Mouse (Mus musculus) left cerebral cortex, postnatal 25 days (tissue): ENCODE measurements around the gene Aig1. TPM values are rescaled to one million over a fixed set of nuclear protein-coding genes. Genes with fewer than 3 reads are reported as not detected.

Source experiments
- DNase-seq, 2 experiments: peaks; one replicate each; pipeline ENCODE4 v3.0.0; 2022; ENCODE audit warnings: low spot score in 2 of 2, mixed read lengths in 1 of 2
- intact Hi-C: fragments of 180-260 bp; cut with DNase I; formaldehyde crosslinking; loops from one replicate; pipeline ENCODE4 v1.15.1; 2025
- total RNA-seq, 2 experiments: library from RNA; stranded (reverse); gene quantifications; 2 replicates each; pipeline ENCODE4 v1.2.3; 2021

Gene Aig1
- total RNA-seq, 2 experiments from 2014 or later = 55.5 to 62.7 TPM

DNA sequence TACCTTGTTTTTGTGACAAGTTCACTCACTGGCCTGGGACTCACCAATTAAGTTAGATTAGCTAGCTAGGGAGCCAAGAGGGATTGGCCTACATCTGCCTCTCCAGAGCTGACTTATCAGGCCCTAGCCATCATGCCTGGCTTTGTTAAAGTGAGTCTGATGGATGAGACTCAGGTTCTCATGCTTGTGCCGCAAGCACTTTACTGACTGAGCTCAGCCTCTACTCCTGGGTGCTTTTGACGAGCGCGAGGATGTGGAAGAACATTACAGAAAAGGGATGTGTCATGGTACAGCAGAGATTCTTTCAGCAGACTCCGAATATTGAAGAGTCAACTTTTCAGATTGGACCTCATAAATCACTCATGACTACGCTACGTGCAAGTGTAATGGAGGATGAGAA lies 12.8 kb downstream of the Aig1 start:
- intact Hi-C loops = no loop called here
- DNase-seq = no peak

DNA sequence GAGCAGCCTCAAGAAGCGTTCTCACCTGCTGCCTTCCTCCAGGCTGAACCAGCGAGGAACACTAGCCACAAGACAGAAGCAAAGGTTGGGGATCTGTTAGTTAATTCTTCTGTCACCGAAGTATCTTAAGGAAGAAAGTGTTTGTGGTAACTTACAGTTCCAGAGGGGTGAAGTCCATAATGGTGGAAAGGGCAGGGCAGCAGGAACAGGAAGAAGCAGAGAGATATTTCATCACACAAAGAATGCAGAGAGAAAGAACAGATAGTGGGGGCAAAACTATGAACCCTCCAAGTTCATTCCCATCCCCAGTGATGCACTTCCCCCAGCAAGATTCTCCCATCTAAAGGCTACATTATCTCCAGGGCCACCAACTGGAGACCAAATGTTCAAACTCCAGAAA lies 13.7 kb downstream of the Aig1 start:
- intact Hi-C loops = no loop called here
- no peak for DNase-seq

DNA sequence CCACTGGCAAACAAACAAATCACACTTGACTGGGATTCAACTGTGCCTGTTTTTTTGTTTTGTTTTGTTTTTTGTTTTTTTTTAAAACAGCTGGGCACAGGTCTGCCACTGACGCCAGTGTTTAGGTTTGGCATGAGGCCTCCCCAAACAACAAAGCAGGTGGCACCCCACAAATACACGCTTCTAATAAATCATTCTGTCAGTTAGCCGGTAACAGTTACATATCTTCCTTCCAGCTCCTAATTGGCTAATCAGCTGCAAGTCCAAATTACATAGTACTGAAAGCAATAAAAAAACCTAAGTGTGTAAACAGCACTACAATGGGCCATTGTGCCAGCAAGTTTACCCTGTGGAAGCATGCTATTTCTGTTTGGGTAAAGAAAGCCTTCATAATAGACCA lies 18.7 kb downstream of the Aig1 start:
- intact Hi-C loops = no loop called here
- no peak for DNase-seq

DNA sequence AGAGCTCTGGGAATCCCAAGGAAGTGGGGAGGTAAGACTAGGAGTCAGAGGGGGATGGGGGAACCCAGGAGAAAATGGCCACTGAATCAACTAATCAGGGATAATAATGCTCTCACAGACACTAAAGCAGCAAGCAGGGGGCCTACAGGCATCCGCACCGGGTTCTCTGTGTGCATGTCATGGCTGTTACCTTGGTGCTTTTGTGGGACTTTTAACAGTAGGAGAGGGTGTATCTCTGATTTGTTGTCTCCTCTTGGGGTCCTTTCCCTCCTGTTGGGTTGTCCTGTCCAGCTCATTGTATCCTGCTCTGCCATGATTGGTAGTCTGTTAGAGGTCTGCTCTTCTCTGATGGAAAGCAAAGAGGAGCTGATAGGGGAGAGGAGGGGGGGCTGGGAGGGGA lies 19.6 kb downstream of the Aig1 start:
- no peak for DNase-seq
- intact Hi-C loops = loop anchor here (10.0 kb wide), 1 partner anchor 264 kb away; no protein-coding TSS in a partner anchor

DNA sequence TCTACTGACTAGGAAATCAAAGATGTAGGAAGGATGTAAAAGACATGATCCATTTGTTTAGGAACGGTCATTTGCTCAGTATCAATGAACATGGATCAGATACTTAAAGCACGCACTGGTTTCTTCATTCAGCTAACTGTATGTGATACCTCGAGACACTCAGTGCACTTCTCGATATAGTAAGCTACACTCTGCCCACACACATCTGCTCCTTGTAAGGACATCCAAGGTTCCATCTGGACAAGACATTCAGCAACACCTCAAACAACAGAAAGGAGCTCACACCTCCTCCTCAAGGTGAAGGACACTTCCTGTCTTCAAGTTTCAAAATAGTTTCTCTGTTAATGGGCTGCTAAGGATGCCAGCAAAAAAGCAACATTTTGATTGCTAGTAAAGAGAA lies 23.9 kb downstream of the Aig1 start:
- intact Hi-C loops = loop anchor here (2.0 to 10.0 kb wide), 2 partner anchors 62 to 260 kb away; no protein-coding TSS in a partner anchor
- peak; percentile 57 to 94 for DNase-seq

DNA sequence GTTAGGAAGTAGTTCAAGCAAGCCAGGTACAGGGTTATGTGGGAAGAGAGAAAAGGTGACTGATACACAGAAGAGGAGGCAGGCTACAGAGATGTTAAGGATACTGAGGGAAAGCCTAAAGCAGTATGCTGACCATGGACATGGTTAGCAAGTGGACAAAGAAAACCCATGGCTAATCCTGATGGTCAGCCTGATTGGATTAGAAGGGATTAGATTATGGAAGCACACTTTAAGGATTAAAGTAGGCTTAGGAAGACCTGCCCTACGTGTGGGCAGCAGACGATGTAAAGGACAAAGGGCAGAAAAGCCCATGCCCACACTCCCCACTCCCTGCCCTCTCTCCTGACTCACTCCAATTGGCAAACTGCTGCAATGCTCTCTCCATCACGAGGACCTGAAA lies 25.0 kb downstream of the Aig1 start:
- intact Hi-C loops = loop anchor here (2.0 to 10.0 kb wide), 2 partner anchors 61 to 259 kb away; no protein-coding TSS in a partner anchor
- DNase-seq = no peak

DNA sequence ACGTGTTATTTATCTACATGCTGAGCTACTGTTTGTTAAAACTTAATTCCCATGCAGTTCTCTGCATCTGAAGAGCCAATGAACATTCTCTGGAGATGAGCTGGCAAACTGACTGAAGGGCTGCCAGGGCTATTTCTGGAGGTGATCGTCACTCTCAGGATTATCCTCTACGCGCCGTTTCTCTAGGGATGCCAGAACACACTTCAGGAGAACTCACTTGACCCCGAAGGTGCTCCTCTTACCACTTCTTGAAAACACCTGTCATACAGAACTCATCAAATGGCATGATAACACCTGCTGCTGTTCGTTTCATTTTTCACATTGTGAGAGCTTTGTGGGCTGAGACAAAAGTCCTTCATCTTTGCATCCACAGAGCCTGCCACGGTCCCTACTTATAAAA lies 25.9 kb downstream of the Aig1 start:
- intact Hi-C loops = loop anchor here (10.0 kb wide), 1 partner anchor 258 kb away; no protein-coding TSS in a partner anchor
- DNase-seq = peak; percentile 32 to 81

DNA sequence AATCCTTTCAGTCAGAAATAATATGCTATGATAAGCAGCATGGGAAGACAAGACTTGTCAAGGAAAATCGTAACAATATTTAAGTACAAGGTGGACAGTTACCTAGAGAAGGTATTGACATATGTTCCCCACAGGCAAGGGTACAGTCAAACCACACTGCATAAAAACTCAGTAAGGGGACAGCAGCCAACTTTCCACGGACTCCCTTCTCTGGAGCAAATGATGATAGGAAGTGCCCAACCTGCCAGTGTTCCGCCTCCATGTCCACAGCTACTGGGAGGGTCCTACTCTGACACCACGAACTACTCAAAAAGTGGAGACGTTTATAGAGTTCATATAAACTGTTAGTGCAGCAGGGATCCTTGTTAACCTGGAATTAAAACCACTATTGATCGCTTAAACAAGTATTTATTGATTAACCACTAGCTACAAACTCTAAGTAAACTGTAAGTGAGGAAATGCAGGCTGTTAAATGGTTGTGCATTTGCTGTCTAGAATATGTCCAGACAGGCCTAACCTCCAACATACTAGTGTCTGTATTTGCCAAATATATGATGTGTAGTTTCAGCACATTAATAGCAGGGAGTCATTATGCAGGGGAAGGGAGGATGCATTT lies 30.2 kb downstream of the Aig1 start:
- DNase-seq = no peak
- intact Hi-C loops = no loop called here

DNA sequence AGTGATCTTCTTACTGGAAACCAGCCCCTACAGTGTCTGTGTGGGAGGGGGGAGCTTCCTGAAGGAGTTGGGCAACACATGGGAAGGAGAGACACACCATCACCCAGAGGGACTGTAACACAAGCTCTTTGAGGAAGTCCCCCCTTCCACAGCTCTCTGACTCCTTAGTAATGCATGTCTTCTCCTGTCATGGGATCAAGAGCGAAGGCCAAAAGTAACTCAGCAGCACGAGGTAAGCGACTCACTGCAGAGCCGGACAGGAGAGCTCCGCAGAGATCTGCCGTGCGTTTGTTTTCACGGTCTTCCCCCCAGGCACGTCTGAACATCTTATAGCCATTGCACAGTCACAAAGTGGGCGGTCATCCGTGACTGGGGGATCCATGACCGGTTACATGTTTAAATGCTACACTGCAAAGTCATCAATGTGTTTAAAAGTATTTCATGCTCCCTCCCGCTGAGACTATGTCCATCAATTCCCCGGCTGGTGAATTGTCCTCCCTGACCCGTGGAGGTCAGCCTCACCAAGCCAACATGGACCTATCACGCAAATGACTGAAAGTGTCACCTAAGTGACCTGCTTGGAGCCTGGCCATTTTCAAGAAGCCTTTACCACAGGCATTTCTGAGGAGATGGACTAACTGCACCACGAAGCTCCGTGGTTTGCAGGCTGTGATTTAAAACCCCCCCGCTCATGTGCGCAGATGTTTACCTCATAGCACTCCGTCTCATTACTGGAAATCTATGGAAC lies 30.9 kb downstream of the Aig1 start:
- no peak for DNase-seq
- intact Hi-C loops = no loop called here

DNA sequence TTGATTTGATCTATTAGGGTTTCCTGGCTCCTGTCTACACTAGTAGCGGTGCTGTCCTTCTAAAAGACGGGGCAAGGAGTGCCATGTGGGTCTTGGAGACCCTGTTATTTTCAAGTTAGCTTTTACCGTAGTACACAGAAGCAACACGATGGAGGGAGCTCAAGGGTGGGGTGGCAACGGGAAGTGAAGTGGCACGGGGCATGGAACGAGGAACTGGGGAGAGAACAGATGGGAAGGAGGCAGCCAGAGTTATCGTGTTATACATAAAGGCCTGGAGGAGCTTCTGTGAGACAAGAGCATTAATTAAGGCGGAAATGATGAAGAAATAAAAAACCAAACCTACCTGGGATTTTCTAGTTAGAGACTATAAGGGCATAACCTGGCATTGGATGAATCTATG lies 31.8 kb downstream of the Aig1 start:
- intact Hi-C loops = no loop called here
- DNase-seq = no peak

DNA sequence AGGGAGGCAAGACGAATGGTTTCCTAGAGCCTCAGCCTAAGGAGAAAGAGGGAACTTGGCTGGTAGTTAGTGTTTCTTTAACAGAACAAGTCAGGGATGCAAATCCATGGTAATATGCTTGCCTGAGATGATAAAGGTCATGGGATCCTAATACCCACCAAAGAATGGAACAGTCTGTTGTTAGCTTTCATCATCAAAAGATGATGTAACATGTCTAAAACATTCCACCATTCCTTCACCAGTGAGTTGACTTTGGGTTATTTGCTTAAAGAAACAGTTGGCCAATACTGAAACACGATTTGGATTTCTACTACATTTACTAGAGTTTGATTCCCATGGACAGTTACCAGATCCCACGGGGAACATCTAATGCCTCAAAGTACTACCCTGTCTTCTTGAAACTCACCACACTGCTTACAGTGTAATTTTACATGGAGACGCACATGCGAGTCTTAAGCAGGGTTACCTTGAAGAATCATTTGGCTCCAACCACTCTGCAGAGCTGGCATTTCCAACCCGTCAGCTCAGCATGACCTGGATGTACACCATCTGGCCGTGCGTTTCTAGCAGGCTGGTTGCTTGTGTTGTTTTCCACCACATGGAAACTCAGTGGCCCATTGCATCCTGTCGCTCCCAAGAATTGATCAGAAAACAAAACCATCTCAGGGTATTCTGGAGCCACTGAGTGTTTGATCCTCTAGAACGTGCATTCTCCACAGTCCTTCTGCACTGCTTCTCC lies 32.9 kb downstream of the Aig1 start:
- intact Hi-C loops = no loop called here

DNA sequence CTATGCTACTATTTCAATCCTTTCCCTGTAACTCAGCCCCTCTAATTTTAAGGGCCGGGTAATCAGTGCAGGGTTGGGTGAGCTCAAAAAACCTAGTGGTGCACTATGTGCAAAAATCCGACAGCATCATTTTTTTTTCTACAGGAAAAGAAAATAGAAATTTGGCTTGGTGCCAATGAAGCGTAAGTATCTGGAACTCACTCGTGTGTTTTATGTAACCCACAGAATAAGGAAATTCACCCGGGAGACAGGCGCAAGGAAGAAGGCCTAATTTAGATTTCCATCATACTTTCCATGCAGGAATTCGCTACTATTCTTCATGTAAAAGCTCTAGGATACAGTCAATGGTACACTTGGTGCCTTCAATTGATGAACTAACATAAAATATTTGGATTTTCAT lies 34.7 kb downstream of the Aig1 start:
- intact Hi-C loops = no loop called here

More for the DNA sequence above, 32.9 kb downstream of the Aig1 start:
- DNase-seq = no peak

DNA sequence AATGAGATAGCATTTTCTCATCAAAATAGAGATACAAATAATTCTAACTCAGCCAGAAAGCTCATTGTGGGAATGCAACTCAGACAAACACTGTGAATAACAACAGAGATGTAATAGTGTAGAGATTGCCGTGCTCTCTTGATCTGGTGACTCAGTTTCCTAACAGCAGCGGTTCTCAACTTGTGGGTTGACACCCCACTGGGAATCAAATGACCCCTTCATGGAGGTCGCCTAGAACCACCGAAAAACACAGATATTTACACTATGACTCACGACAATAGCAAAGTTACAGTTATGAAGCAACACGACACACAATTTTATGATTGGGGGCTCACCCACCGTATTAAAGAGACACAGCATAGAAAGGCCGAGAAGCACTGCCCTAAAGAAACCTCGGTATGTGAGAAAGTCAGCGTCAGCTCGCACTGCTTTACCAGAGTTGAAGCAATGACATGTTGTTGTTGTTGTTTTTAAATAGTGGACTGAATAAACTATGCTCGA lies 35.7 kb downstream of the Aig1 start:
- no peak for DNase-seq
- intact Hi-C loops = no loop called here

More for the DNA sequence above, 34.7 kb downstream of the Aig1 start:
- DNase-seq = peak; percentile 10 to 43

DNA sequence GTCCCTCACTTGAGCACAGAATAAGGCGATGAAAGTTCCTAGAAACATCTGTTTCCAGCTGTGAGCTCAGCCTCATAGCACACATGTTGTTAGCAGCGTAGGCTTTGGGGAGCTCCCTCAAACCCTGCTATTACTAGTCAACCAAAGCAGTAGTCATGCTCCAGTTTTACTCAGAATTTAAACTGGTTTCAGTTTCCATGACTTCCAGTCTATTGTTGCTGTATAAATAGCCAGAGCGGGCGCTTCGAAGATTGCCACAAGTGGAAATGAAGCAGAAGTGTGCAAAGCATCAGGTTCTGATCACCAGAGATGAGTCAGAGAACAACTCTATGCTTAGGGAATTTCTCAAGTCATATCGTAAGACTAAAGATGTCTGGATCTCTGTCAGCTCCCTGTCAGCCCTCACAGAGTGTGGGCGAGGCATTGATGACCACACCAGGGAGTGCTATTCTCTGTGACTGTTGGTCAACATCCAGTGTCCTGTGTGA lies 36.2 kb downstream of the Aig1 start:
- intact Hi-C loops = no loop called here
- DNase-seq = peak in 1 of 2 experiments; percentile 43

DNA sequence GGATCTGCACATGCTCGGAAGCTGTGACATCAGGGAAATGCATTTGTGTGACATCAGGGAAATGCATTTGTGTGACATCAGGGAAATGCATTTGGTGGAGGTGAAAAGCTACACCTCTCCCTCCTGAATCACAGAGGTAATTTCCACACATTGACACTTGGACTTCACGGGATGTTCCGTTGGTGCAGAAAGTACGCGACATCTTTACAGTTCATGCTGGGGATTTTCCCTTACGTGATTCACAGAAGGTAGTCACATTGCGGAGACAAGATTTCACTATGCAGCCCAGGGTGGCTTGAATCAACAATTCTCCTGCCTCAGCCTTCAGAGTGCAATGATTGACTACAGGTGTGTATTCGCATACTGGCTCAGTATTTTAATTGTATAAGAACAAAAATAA lies 41.6 kb downstream of the Aig1 start:
- no peak for DNase-seq
- intact Hi-C loops = no loop called here

DNA sequence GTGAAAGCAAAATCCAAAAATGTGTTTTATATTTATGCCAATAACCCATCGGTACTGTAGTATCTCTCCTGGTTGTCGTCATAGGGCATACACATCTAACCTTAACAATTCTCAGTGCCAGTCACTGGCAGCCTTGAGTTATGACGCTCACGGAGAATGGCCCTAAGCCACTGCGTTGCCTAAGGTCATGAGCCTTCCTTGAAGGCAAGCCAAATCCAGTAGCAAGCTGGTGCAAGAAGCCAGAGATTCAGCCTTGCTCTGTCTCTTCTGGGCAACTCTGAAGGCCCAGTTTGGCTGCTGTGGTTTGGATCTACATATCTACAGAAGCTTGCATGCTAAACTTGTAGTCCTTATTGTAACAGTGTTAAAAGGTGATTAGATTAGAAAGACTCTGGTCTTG lies 55.2 kb downstream of the Aig1 start:
- no peak for DNase-seq
- intact Hi-C loops = no loop called here

DNA sequence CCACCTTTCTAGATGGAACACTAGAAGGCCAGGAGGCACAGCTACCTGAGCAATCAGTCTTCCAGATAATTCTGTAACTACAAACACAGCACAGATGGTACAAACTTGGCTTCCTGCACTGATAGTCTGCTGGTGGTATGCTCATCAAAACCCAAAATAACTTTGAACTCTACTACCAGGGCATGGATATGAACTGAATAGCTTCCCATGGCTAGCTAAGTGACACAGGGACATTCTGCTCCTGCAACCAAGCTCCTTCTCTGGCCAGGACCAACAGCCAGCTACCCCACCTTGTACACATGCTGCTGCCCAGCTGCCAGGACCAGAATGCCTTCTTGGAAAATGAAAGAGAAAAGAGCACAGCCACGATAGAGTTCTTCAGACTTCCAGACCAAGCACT lies 60.5 kb downstream of the Aig1 start:
- DNase-seq = no peak
- intact Hi-C loops = no loop called here

DNA sequence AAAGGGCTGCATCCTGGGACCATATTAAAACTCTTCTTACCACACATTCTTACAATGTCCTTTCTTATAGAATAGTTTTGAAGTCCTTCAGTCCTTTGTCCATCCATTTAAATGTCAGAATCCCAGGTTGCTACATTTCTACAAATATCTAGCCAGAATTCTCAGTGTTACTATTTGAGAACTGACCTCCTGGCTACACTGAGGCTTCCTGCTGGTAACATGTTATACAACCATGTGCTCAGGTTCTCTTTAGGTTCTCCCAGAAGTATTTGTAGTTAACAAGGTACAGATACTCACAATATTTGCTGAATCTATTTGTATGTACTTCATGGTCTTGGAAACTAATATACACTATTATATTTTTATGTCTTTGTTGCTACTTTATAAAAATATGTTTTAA lies 62.0 kb downstream of the Aig1 start:
- no peak for DNase-seq
- intact Hi-C loops = no loop called here

DNA sequence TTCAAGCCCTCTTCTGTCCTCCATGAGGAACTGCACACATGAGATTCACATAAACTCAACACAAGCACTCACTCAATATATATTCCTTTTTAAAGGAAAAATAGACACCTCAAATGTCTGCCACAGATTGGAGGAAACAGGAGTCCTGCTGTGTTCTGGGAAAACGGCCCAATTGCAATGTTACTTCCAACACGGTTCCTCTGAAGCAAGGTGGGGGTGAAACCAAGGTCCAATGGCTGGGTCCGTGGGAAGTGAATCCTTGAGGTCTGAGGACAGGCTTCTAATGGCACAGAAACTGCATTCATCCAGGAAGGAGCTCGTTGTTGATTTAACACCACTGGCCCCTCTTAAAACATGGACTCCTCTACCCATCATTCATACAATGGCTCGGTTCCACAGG lies 67.5 kb downstream of the Aig1 start:
- intact Hi-C loops = no loop called here
- no peak for DNase-seq

DNA sequence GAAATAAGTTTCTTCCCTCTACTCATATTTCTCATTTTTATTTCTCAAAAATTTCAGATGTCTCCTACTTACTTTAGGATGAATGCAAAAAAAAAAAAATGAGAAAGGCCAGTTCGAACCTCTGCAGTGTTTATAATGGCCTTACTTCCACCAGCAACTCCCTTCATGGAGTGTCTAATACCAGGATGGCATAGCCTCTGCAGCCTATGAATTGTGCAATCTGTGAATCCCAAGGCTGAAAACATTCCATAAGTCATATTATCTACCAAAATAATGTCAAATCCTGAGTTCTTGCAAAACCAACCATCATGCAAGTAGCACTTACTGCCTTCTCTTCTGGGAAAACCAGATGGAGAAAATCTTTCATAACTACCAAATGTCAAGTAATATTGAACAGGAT lies 75.3 kb downstream of the Aig1 start:
- DNase-seq = no peak
- intact Hi-C loops = no loop called here
